Mouse (Mus musculus) heart, postnatal 0 days (tissue): ENCODE results near the gene Syvn1.

ENCODE experiments used
- CTCF ChIP-seq: IDR thresholded peaks from 2 replicates; pipeline ENCODE4 v1.5.1; 2016; ENCODE audit warnings: antibody characterized with exemption, control low read depth, low read depth
- EP300 ChIP-seq: IDR thresholded peaks from 2 replicates; pipeline ENCODE4 v1.6.1; 2016; ENCODE audit warnings: antibody characterized with exemption, low read depth

- TF ChIP-seq CTCF (no peak), EP300 (0 out of 2 replicates have a peak, but pooled peaks have one; percentile 29)
Observed at GRCm38 (mm10) chr19:6061021-6061533, 14.7 kb downstream of the Syvn1 start, which contains the start of gene Znhit2.
